Mouse (Mus musculus) kidney, postnatal 10 days (tissue): ENCODE data around the gene Edem1.

Experiments used
- DNase-seq: peaks from one replicate; pipeline ENCODE4 v3.0.0; 2021; ENCODE audit warnings: mixed read lengths

Gene Edem1

DNA sequence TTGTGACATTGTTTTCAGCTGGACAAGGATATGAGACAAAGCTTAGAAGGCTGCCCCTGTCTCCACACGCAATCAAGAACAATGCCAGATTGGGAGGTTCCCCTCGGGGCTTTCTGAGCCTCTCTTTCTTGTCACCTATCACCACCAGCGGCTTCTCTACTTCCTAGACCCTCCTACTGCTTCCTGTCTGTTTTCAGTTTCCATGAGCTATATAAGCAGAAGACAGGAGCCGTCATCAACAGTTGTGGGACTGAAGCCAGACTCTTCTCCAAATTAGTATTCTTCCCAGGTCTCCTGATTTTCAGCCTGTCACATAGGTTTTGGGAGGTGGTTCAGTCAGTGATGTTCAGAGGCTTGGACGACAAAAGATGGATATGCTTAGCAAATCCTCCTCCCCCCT is 47.6 kb downstream of the Edem1 start:
- peak; percentile 40 for DNase-seq

DNA sequence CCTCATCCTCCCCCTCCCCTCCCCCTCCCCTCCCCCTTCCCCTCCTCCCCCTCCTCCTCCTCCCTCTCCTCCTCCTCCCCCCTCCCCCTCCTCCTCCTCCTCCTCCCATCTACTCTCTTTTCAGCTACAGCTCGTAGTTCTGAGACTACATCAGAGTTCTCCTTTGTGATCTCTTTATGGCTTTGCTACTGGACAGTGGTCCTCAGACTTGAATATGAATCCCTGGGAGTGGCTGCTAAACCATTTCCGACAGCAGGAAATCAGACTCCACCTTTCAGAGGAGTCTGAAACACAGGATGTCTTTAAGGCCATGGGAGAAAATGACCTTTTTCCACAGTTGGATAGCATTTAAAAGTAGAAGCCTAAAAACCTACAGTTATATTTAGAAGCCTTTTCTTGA is 48.0 kb downstream of the Edem1 start:
- no peak for DNase-seq

DNA sequence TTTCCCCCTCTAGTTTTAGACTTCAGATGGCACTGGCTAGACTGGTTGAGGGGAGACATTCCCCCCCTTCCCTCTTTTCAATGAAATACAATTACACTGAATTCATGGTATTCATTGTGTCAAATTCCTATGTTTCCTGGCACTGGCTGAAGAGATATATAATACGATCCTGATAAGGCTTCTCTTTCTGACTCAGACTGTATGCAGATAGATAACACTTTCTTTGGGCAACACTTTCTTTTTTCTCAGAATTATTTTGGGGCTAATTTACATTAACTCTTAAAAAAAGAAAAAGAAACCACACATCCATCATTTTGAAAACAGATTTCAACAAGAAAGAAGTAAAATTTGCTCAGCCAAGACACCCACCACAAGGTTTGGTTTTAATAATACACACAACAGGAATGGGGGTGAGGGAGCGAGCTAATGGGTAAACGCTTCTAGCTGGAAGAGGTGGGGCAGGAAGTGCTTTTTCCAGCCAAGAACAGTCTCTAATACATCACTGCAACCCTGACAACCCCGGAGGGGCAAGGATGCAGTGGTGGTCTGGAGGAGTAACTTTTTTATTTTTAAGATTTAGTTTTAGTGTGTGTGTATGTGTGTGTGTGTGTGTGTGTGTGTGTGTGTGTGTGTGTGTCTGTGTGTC is 52.0 kb downstream of the Edem1 start:
- no peak for DNase-seq

DNA sequence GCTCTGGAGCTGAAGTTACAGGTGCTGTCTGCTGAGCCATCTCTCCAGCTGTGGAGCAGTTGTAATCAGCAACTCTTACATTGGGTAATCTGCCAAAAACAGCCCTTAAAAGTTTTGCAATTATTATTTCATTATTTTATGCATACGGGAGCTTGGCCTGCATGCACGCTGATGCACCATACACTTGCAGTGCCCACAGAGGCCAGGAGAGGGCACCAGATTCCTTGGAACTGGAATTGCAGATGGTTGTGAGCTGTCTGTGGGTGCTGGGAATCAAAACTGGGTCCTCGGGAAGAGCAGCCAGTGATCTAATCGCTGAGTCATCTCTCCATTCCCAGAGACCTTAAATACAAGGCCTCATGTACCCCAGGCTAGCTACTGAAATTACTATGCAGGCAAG is 52.6 kb downstream of the Edem1 start:
- DNase-seq = peak; percentile 20

DNA sequence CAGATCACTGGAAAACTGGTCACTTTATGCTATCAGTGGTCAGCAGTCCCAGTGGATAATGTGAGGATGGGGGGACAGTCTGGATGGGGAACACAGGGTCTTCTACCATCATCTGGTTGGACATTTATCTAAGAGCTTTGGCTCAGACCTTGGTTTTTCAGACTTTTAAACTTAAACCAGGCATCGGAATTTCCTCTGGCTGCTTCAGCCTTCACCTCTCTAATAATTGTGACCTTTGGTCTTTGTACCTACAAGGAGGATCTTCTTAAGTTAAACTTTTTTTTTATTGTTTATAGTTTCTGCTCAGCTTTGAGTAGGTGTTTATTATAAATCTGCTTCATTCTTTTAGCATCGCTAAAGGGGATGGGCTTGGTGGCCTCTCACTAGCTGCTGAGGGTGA is 55.4 kb downstream of the Edem1 start:
- DNase-seq = no peak

DNA sequence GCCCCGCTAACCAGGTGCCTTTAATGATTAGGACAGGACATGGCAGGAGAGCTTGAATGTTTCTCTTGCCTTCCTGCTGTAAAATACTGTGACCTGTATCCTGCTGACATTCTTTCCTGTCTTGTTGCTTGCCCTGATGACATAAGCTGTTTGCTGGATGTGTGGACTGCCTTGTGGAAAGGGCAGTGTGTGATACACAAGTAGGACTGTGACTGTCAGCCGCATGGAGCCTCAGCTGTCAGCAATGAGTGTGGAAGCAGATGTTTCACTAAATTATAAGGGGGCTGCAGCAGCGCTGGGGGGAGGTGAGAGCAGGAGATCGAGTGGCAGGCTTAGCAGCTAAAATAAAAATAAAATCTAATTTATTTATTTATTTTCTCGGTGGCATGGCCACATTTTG is 56.2 kb downstream of the Edem1 start:
- no peak for DNase-seq

DNA sequence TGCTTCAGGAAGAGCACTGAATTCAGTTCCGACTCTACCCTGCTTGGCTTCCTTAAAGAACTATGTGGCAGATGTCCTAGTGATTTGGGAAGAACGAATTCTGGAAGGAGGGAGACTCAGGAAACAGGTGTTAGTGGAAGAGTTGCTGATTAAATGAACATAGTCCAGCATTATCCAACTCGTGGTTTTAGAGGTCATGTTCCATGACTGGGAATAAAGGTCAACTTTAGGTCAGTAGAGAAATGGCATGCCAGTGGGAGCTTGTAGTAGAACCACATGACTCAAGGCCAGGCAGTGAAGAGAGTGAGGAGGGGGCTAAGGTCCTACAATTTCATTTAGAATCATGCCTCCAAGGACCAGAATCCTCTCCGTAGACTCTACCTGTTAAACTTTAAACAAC is 57.9 kb downstream of the Edem1 start:
- no peak for DNase-seq

DNA sequence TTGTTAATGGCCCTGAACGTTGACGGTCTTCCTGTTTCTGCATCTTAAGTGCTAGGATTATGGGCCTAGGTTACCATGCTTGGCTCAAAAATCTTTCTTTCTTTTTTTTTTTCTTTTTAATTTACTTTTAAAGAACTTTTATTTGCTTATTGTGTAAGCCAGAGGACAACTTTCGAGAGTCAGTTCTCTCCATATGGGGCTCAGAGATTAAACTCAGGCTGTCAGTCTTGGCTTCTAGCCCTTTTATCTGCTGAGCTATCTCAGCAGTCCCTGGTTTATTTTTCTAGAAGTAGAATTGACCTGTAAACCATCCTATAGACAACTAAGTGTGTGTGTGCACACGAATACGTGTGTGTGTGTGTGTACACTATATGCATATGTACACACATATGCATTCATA is 64.1 kb downstream of the Edem1 start:
- no peak for DNase-seq

DNA sequence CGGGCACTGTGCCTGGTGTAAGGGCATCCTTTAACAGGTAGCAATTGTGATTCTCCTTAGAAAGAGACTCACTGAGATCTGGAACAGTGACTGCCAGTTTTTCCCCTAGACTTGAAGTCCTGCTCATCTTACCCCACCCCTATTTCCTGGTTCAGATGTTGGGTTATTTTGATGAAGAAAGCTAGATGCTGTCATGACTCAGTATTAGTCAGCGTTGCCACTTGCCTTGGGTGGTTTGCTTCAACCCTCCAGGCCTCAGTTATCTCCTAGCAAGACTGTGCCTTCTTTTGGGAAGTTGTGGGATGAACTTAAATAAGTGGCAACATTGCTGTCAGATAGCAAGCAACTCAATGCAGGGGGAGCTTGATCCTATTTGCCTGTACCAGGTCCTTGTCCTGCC is 66.7 kb downstream of the Edem1 start:
- DNase-seq = no peak

DNA sequence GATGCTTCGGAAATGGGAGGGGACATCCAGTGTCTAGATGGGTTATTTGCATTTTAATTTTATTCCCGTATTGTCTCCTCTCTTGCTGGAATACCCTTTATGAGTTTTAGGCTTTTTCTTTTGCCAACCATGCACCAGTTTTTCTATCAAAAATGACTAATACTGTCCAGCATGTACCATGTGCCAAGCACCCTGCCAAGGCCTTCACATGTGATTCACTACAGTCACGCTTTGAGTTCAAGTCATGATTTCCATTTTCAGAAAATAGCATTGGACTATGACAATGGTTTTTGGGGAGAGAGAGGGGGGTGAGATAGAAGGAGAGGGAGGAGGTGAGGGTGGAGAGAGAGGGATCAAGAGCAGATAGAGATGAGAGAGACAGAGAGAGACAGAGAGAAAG is 67.5 kb downstream of the Edem1 start:
- no peak for DNase-seq

DNA sequence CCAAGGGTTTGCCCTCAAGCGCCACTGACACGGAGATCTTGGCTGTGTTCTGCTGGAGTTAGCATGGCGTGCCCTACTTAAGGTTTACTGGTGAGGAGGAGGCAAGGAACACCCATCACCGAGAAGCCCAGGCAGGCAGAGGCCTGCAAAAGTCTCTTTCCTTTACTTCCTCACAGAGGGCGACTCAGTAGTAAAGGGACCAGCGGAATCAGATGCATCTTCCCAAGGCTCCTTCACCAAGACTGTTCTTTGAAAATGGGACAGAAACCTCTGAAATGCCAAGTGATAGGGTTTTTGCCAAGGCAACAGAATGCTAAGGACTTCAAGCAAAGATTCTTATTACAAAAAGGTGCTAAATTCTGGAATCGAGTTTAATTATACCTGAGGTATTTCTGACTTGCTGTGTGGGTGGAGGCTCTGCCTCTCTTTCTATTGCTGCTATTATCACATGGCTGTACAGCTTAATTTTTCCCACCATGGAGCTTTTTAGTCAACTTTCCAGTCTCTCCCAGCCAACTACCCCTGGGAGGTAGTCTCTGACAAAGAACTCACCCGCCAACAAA is 68.2 kb downstream of the Edem1 start:
- DNase-seq = no peak

DNA sequence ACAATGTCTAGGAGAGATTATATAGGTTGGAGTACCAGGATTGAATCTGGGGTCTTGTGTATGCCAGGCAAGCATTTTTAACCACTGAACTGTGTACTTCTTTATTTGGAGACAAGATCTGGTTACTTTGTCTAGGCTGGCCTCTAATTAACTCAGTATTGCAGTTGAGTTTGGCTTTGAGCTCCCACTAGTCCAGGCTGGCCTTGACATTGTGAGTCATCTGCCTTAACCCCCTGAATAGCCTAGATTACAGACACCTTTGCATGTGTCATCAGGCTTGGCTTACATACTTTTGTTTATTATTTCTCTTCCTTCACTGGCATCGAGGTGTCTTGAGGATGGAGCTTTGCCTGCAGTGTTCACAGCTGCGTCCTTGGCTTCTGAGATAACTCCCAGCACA is 70.8 kb downstream of the Edem1 start:
- no peak for DNase-seq

DNA sequence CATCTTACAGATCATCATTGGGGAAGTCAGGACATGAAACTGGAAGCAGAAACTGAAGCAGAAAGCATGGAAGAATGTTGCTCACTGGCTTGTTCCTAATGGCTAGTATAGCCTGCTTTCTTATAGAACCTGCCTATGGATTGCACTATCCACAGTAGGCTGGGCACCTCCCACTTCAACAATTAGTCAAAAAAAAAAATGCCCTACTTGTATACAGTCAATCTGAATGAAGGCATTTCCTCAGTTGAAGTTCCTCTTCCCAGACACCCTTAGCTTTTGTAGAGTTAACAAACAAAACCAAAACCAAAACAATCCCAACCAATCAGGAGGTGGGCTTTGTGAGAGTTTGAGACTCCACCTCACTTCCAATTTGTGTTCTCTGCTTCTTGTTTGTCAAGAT is 73.7 kb downstream of the Edem1 start:
- DNase-seq = no peak

DNA sequence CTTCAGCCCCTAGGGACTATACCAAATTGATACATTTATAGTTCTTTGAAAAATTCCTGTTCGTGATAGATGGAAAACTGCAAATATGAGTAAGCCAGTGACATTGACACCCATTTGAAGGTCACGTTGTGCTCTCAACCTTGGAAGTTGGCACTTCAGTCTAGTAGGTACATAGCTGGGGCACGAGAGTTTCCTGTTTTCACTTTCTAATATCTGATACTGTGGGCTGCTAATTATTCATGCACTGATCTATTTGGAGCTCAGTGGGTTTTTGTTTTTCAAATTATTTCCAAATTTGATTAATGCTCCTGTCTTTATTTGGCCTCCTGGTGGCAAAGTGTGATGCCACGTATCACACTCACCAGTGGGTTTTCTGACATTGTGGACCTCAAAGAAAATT is 74.8 kb downstream of the Edem1 start:
- DNase-seq = no peak

DNA sequence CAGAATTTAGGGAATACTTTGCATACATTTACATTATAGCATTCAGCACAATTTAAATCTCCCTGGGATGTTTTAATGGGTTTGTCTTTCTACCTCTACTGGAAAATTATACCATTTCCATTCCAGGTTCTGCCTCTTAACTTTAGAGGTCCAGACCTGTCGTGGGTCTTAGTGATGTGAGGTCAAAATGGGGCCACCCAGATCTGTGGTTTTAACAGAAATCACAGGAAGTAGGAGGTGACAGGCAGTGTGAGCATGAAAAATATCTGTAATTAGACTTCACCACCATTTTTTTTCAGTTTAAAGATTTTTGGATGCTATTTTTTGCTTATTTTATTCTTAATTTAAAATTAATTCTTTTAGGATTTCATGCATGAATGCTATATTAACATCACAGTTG is 78.1 kb downstream of the Edem1 start:
- DNase-seq = no peak
